Mouse (Mus musculus): ENCODE measurements around the gene Sp4. TPM values are rescaled to one million over a fixed set of nuclear protein-coding genes. Genes with fewer than 3 reads are reported as not detected.

The Sp4 gene
- total RNA-seq (2021) = 10 to 100 TPM in 1 of 2 experiments, 1 to 10 TPM in 1; 9.6 to 10.6 TPM
- long read RNA-seq, experiment 1, partial matches to known transcripts = 1 of 4 reads
- long read RNA-seq, experiment 1, other reads (novel, unspliced or antisense) = 0 of 4 reads
- long read RNA-seq, experiment 2, partial matches to known transcripts = 0 of 3 reads
- long read RNA-seq, experiment 2, other reads (novel, unspliced or antisense) = 1 of 3 reads

DNA sequence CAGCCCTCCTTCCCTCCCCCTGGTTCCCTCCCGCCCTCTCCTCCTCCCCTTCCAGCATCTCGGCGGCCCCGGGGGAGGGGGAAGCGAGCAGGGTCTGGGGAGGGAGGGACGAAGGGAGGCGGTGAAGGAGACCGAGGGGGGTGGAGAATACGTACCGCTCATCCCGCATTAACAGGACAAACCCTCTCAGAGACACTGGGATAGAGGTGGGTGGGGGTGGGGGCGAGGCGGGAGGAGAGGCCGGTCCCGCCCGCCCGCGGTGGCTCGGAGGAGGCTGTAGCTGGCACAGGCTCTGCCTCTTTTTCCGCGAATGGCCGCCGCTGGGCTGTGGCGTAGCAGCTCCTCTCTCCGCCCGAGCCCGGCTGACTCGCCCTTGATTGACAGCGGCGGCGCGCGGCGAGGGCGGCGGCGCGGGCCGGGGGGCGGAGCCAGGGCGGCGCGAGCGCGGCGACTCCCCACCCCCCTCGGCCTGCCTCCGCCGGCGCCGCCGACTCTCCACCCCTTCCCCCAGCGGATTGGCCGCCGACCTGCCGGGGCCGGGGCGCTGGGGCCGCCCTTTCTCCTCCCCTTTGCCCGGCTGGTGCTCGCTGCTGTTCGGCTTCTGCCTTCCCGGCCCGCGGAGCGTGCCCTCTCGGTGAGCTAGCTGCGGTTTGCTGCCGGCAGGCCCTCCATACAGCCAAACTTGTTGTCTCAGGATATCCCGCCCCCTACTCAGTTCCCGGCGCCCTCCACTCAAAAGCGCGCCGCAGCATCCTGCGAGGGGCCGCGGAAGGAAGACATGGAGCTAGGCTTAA, at the start of gene Sp4:
Gene Sp4, minus strand, starts transcription at position 369 of the 794 bp plus-strand sequence.
- Histone ChIP-seq H3K27ac (peak within 1 kb of the TSS; percentile 98), H3K4me3 (peak within 1 kb of the TSS; percentile 86)
- peak; percentile 21; the same call in 1 of the 2 replicates for TF ChIP-seq CTCF (IDR thresholded peaks at IDR 0.05)
- intact Hi-C loops (cut with DNase I) = loop anchor here (5.0 to 10.0 kb wide), 2 partner anchors 104 to 306 kb away; partner anchors contain the start of gene Dnah11
- peak; percentile 97 for DNase-seq

- Histone ChIP-seq H3K27ac (no peak overlapping the region), H3K4me3 (no peak overlapping the region)
- DNase-seq = no peak
- TF ChIP-seq CTCF (IDR thresholded peaks at IDR 0.05) = no peak
- intact Hi-C loops (cut with DNase I) = no loop called here
Observed at GRCm38 (mm10) chr12:118339107-118339506, 37.9 kb upstream of the Sp4 start.

DNA sequence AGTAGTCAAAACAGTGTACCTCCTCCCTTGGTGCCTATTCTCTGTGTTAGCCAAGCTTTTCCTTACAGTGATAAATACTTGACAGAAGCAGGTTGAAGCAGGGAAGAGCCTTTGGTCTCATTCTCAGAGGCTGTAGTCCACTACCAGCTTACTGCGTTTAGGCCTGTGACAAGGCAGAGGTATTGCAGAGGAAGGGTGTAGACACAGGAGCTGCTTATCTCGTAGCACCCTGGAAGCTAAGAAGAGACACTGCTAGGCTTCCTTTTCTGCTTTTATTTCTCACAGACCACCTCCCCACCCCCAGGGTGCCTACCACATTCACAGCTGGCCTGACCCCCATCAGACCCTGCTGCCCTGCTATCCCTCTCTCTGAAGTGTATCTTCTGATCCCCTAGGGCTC, 37.0 kb upstream of the Sp4 start:
- intact Hi-C loops (cut with DNase I) = no loop called here
- DNase-seq = no peak
- no peak overlapping the region for H3K4me3 ChIP-seq
- H3K27ac ChIP-seq = no peak overlapping the region
- no peak for TF ChIP-seq CTCF (IDR thresholded peaks at IDR 0.05)

DNA sequence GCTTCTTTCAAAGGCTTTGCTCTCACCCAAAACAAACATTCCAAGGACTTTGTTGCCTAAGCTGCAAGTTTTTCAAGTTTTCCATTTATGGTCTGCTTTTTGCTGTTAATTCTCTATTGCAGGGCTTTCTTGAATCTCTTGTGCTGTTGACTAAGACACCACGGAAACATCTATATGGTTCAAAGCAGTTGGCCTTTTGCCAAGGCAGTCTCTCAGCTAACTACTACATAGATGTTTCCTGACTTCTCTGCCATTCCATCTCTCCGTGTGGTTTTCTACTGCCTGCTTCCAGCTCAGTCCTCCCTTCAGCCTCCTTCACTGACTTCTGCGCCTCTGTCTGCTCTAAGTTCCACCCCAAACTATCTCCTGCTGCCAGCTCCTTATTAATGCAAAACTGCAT, 36.1 kb upstream of the Sp4 start:
- Histone ChIP-seq H3K4me3 (no peak overlapping the region), H3K27ac (no peak overlapping the region)
- TF ChIP-seq CTCF (IDR thresholded peaks at IDR 0.05) = no peak
- no peak for DNase-seq
- intact Hi-C loops (cut with DNase I) = no loop called here

- Histone ChIP-seq H3K27ac (no peak overlapping the region), H3K4me3 (no peak overlapping the region)
- no peak for DNase-seq
- TF ChIP-seq CTCF (IDR thresholded peaks at IDR 0.05) = no peak
- intact Hi-C loops (cut with DNase I) = no loop called here
Observed at GRCm38 (mm10) chr12:118328739-118329249, 27.6 kb upstream of the Sp4 start.

DNA sequence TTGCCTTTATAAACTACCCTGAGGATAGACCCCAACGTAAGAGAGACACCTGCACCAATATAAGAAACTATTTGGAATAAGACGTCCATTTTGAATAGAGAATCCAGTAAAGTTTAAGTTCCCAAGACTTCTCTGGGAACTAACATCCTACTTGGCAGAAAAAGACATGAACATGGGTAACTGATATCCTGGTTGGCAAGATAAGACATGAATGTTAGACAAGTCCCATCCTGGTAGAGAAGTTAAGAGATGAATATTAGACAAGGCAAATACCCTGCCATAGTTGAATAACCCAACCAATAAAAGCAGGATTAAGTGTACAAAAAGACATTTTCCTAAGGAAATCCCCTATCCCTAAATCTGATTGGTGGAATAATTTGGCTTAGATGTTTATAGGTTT, 26.3 kb upstream of the Sp4 start:
- no peak overlapping the region for H3K4me3 ChIP-seq
- DNase-seq = no peak
- intact Hi-C loops (cut with DNase I) = no loop called here
- H3K27ac ChIP-seq = no peak overlapping the region
- no peak for TF ChIP-seq CTCF (IDR thresholded peaks at IDR 0.05)

- intact Hi-C loops (cut with DNase I) = no loop called here
- TF ChIP-seq CTCF (IDR thresholded peaks at IDR 0.05) = no peak
- Histone ChIP-seq H3K4me3 (no peak overlapping the region), H3K27ac (no peak overlapping the region)
- DNase-seq = no peak
Observed at GRCm38 (mm10) chr12:118326161-118326560, 24.9 kb upstream of the Sp4 start.

DNA sequence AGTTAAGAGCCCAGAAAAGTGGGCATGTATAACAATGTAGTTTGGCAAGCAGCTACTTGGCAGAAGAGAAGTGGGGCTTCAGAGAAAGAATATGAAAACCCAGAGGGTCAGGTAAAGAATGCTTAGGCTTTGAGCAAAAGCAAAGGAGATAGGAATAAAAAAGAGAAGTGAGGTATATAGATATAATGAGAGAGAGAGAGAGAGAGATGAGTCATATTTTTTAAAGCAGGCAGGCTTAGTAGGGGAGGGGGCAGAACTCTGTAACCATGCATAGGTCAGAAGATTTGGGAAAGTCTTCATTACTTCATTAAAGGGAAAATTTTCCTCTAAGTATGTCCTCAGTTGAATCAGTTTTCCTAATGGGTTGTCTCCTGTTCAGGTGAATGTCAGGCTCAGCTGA, 18.8 kb upstream of the Sp4 start:
- TF ChIP-seq CTCF (IDR thresholded peaks at IDR 0.05) = no peak
- DNase-seq = no peak
- no peak overlapping the region for H3K27ac ChIP-seq
- H3K4me3 ChIP-seq = no peak overlapping the region
- intact Hi-C loops (cut with DNase I) = no loop called here

DNA sequence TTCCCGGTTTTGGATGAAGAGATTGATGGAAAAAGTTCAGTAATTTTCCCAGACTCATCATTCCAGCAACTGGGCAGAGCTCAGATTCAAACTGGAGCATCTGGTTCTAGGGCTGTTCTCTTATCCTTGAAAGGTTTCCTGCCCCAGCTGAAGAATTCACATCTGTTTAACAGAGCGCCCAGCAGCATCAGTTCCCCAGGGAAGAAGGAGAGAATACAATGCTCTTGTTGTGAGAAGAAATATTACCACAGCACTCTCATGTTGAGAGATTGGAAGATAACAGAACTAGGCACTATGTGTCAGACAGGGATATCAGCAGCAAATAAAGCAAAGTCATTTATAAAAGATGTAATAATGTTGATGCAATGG, 13.2 kb upstream of the Sp4 start:
- intact Hi-C loops (cut with DNase I) = no loop called here

DNA sequence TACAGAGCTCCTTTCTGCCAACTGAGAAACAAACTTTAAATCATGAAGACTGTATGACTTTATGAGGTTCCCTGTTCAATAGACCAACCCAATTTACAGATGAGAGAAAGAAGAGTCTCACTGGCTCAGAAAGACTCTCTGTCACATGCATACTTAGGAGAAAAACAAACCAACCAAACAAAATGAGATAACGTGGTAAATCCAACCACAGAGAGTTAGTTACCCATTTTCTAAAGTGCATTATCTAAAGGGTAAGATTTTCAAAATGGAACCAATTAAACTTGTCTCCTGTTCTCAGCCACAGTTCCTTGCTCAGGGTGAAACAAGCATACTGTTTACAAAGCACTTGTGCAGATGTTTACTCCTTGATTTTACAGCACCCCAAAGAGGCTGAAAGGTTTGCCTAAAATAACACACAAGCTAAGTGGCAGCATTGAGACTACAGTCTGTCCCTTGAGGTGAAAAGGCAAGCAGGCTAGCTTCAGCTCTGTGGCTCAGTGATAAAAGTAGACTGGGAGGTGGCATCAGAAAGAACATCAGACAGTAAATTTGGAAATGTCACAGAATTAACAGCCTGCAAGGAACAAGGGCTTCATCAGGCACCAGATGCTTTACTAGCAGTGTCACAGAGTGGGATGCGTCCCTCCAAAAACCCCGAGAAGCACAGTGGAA, 12.7 kb upstream of the Sp4 start:
- intact Hi-C loops (cut with DNase I) = no loop called here

More for the DNA sequence above, 13.2 kb upstream of the Sp4 start:
- Histone ChIP-seq H3K4me3 (no peak overlapping the region), H3K27ac (no peak overlapping the region)
- TF ChIP-seq CTCF (IDR thresholded peaks at IDR 0.05) = no peak
- no peak for DNase-seq

GRCm38 (mm10) chr12:118303586-118303985, 2.3 kb upstream of the Sp4 start:
- intact Hi-C loops (cut with DNase I) = loop anchor here (5.0 to 10.0 kb wide), 2 partner anchors 106 to 309 kb away; partner anchors contain the start of gene Dnah11
- no peak for TF ChIP-seq CTCF (IDR thresholded peaks at IDR 0.05)
- no peak overlapping the region for H3K27ac ChIP-seq

More for the DNA sequence above, 12.7 kb upstream of the Sp4 start:
- DNase-seq = no peak
- no peak for TF ChIP-seq CTCF (IDR thresholded peaks at IDR 0.05)
- Histone ChIP-seq H3K27ac (no peak overlapping the region), H3K4me3 (no peak overlapping the region)

DNA sequence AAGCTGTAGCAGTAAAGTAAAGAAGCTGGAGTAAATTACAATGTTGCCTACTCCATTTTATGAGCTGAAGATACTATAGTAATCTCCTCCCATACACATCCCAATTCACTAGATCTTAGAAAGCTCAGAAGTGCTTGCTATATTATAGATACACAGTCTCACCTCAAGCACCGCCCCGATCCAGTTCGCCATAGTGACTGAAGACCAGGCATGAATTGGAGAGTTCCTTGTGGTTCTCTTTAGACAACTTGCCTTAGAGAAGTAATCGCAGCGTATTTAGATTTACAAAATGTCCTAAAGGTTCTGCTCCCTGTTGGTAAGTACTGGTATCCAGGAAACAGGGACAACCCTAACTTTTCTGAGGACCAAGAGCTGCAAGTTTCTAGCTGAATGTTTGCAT, 1.8 kb upstream of the Sp4 start:
- intact Hi-C loops (cut with DNase I) = loop anchor here (5.0 to 10.0 kb wide), 2 partner anchors 106 to 308 kb away; partner anchors contain the start of gene Dnah11
- H3K27ac ChIP-seq = peak overlapping the region; percentile 98
- no peak for TF ChIP-seq CTCF (IDR thresholded peaks at IDR 0.05)
- no peak for DNase-seq
- H3K4me3 ChIP-seq = peak overlapping the region; percentile 86

More at GRCm38 (mm10) chr12:118303586-118303985, 2.3 kb upstream of the Sp4 start:
- DNase-seq = no peak
- no peak overlapping the region for H3K4me3 ChIP-seq
